Mouse (Mus musculus): ENCODE data around the gene Fance. TPM values are rescaled to one million over a fixed set of nuclear protein-coding genes. Genes with fewer than 3 reads are reported as not detected.
"Not testable (repeated sequence)": the region's sequence is repeated elsewhere in the genome, so short reads cannot be mapped to it uniquely, and the experiment has no call there.

Gene Fance
- polyA plus RNA-seq, 1 experiment from 2014 or later, result 36.0 TPM

GRCm38 (mm10) chr17:28312232-28313211 is 797 bp upstream of the Fance start:
- peak; percentile 13 for ATAC-seq (ENCODE audit: low FRiP score, low read depth)
- H3K9me3 ChIP-seq, result no peaks in the 10 kb centered on the region
- H3K4me2 ChIP-seq (replicated peaks), result peak overlapping the region; percentile 54
- H3K9ac ChIP-seq, result peak overlapping the region; percentile 50; the same call in 1 of the 2 replicates
- H3K36me3 ChIP-seq, result peaks cover 21% of the 10 kb centered on the region
- 23% methylated on average over 17 of the region's 17 CpGs for WGBS
- no peak overlapping the region; the same call in 1 of the 2 replicates for H3K27ac ChIP-seq
- H3K27me3 ChIP-seq, result no peaks in the 10 kb centered on the region
- H3K4me1 ChIP-seq, result peaks cover 34% of the 10 kb centered on the region
- H3K4me3 ChIP-seq, result peak overlapping the region; percentile 78

GRCm38 (mm10) chr17:28313880-28314225 is 534 bp downstream of the Fance start:
- peak overlapping the region; percentile 78 for H3K4me3 ChIP-seq
- peaks cover 34% of the 10 kb centered on the region for H3K36me3 ChIP-seq
- H3K4me2 ChIP-seq (replicated peaks), result peak overlapping the region; percentile 82
- ATAC-seq (ENCODE audit: low FRiP score, low read depth), result peak; percentile 4; the same call in 1 of the 2 replicates
- H3K4me1 ChIP-seq, result peaks cover 28% of the 10 kb centered on the region
- peak overlapping the region; percentile 91 for H3K9ac ChIP-seq
- 3% methylated on average over 11 of the region's 11 CpGs for WGBS
- H3K9me3 ChIP-seq, result no peaks in the 10 kb centered on the region
- peak overlapping the region; percentile 92 for H3K27ac ChIP-seq
- H3K27me3 ChIP-seq, result no peaks in the 10 kb centered on the region

- no peak for ATAC-seq (ENCODE audit: low FRiP score, low read depth)
- Histone ChIP-seq H3K36me3 (peaks cover 50% of the 10 kb centered on the region), H3K9ac (peak overlapping the region; percentile 35; the same call in 1 of the 2 replicates), H3K4me1 (peaks cover 28% of the 10 kb centered on the region), H3K4me2 (replicated peaks) (no peak overlapping the region), H3K27me3 (no peaks in the 10 kb centered on the region), H3K27ac (no peak overlapping the region), H3K9me3 (no peaks in the 10 kb centered on the region), H3K4me3 (no peak overlapping the region)
- WGBS, result 88% methylated on average over 20 of the region's 20 CpGs
These were observed 2.4 kb downstream of the Fance start for GRCm38 (mm10) chr17:28315611-28316160.

- H3K4me2 ChIP-seq (replicated peaks), result no peak overlapping the region
- no peaks in the 10 kb centered on the region for H3K27me3 ChIP-seq
- no peak overlapping the region for H3K27ac ChIP-seq
- no peak for ATAC-seq (ENCODE audit: low FRiP score, low read depth)
- H3K4me3 ChIP-seq, result no peak overlapping the region
- 91% methylated on average over 9 of the region's 9 CpGs for WGBS
- H3K4me1 ChIP-seq, result peaks cover 28% of the 10 kb centered on the region
- H3K9me3 ChIP-seq, result no peaks in the 10 kb centered on the region
- peaks cover 58% of the 10 kb centered on the region for H3K36me3 ChIP-seq
- no peak overlapping the region for H3K9ac ChIP-seq
These were observed 3.2 kb downstream of the Fance start for GRCm38 (mm10) chr17:28316476-28316875.

- Histone ChIP-seq H3K36me3 (peaks cover 62% of the 10 kb centered on the region), H3K27ac (no peak overlapping the region), H3K27me3 (no peaks in the 10 kb centered on the region), H3K4me3 (no peak overlapping the region), H3K4me2 (replicated peaks) (no peak overlapping the region), H3K9me3 (no peaks in the 10 kb centered on the region), H3K9ac (no peak overlapping the region), H3K4me1 (peaks cover 28% of the 10 kb centered on the region)
- no peak for ATAC-seq (ENCODE audit: low FRiP score, low read depth)
- WGBS, result 58% methylated on average over 8 of the region's 8 CpGs
These were observed 3.8 kb downstream of the Fance start for GRCm38 (mm10) chr17:28317091-28317490.

GRCm38 (mm10) chr17:28317725-28318124 is 4.4 kb downstream of the Fance start:
- no peak overlapping the region for H3K4me3 ChIP-seq
- WGBS, result 91% methylated on average over 9 of the region's 9 CpGs

GRCm38 (mm10) chr17:28321700-28322099 is 8.4 kb downstream of the Fance start:
- H3K27me3 ChIP-seq, result no peaks in the 10 kb centered on the region
- no peak overlapping the region for H3K9ac ChIP-seq
- no peak for ATAC-seq (ENCODE audit: low FRiP score, low read depth)
- H3K4me1 ChIP-seq, result no peaks in the 10 kb centered on the region
- peaks cover 84% of the 10 kb centered on the region for H3K36me3 ChIP-seq
- H3K4me3 ChIP-seq, result no peak overlapping the region
- no peak overlapping the region for H3K4me2 ChIP-seq (replicated peaks)
- H3K27ac ChIP-seq, result no peak overlapping the region
- H3K9me3 ChIP-seq, result peaks cover 8% of the 10 kb centered on the region; the same call in 1 of the 2 replicates
- WGBS, result 97% methylated on average over 4 of the region's 4 CpGs

More at GRCm38 (mm10) chr17:28317725-28318124, 4.4 kb downstream of the Fance start:
- H3K4me1 ChIP-seq, result peaks cover 23% of the 10 kb centered on the region
- H3K36me3 ChIP-seq, result peaks cover 68% of the 10 kb centered on the region
- H3K9ac ChIP-seq, result no peak overlapping the region
- ATAC-seq (ENCODE audit: low FRiP score, low read depth), result no peak
- no peaks in the 10 kb centered on the region for H3K27me3 ChIP-seq
- H3K9me3 ChIP-seq, result no peaks in the 10 kb centered on the region
- H3K27ac ChIP-seq, result no peak overlapping the region
- H3K4me2 ChIP-seq (replicated peaks), result no peak overlapping the region

GRCm38 (mm10) chr17:28323786-28324185 is 10.5 kb downstream of the Fance start:
- H3K27me3 ChIP-seq, result no peaks in the 10 kb centered on the region
- no peak overlapping the region for H3K4me2 ChIP-seq (replicated peaks)
- H3K4me3 ChIP-seq, result no peak overlapping the region
- H3K9ac ChIP-seq, result no peak overlapping the region
- H3K9me3 ChIP-seq, result peaks cover 8% of the 10 kb centered on the region; the same call in 1 of the 2 replicates
- no peak for ATAC-seq (ENCODE audit: low FRiP score, low read depth)
- H3K4me1 ChIP-seq, result peaks cover 8% of the 10 kb centered on the region
- no peak overlapping the region for H3K27ac ChIP-seq
- 94% methylated on average over 8 of the region's 8 CpGs for WGBS
- peaks cover 64% of the 10 kb centered on the region for H3K36me3 ChIP-seq

- not testable (repeated sequence) for H3K4me1 ChIP-seq; H3K27ac ChIP-seq; H3K4me2 ChIP-seq (replicated peaks); ATAC-seq (ENCODE audit: low FRiP score, low read depth); H3K9ac ChIP-seq; H3K9me3 ChIP-seq; H3K4me3 ChIP-seq; H3K27me3 ChIP-seq
- WGBS, result 94% methylated on average over 7 of the region's 7 CpGs
- H3K36me3 ChIP-seq, result peaks cover 62% of the 10 kb centered on the region
These were observed 11.1 kb downstream of the Fance start for GRCm38 (mm10) chr17:28324416-28324815.

GRCm38 (mm10) chr17:28325751-28326150 is 12.4 kb downstream of the Fance start:
- H3K36me3 ChIP-seq, result peaks cover 62% of the 10 kb centered on the region
- no peak overlapping the region for H3K27ac ChIP-seq
- H3K4me3 ChIP-seq, result no peak overlapping the region
- peaks cover 16% of the 10 kb centered on the region for H3K4me1 ChIP-seq
- H3K9ac ChIP-seq, result no peak overlapping the region; the same call in 1 of the 2 replicates
- H3K4me2 ChIP-seq (replicated peaks), result no peak overlapping the region
- peaks cover 8% of the 10 kb centered on the region; the same call in 1 of the 2 replicates for H3K9me3 ChIP-seq
- ATAC-seq (ENCODE audit: low FRiP score, low read depth), result no peak
- H3K27me3 ChIP-seq, result no peaks in the 10 kb centered on the region
- WGBS, result 92% methylated on average over 8 of the region's 8 CpGs

GRCm38 (mm10) chr17:28326951-28327350 is 13.6 kb downstream of the Fance start:
- H3K4me3 ChIP-seq, result no peak overlapping the region
- peaks cover 8% of the 10 kb centered on the region; the same call in 1 of the 2 replicates for H3K9me3 ChIP-seq
- H3K4me2 ChIP-seq (replicated peaks), result no peak overlapping the region
- H3K27ac ChIP-seq, result no peak overlapping the region; the same call in 1 of the 2 replicates
- peaks cover 62% of the 10 kb centered on the region for H3K36me3 ChIP-seq
- no peaks in the 10 kb centered on the region for H3K27me3 ChIP-seq
- H3K9ac ChIP-seq, result 0 out of 2 replicates have a peak overlapping the region, but pooled peaks have one; percentile 70
- 61% methylated on average over 3 of the region's 3 CpGs for WGBS
- H3K4me1 ChIP-seq, result peaks cover 26% of the 10 kb centered on the region
- no peak for ATAC-seq (ENCODE audit: low FRiP score, low read depth)
